Mouse (Mus musculus): ENCODE measurements around the gene Sult2b1. TPM values are rescaled to one million over a fixed set of nuclear protein-coding genes. Genes with fewer than 3 reads are reported as not detected.

Gene Sult2b1
- polyA plus RNA-seq, 1 experiment from 2014 or later: 1.6 TPM

GRCm38 (mm10) chr7:45710477-45711191 lies 73.8 kb downstream of the Sult2b1 start:
- Histone ChIP-seq H3K4me3 (0 out of 2 replicates have a peak overlapping the region, but pooled peaks have one; percentile 3), H3K9me3 (no peaks in the 10 kb centered on the region), H3K36me3 (replicated peaks) (peaks cover 45% of the 10 kb centered on the region), H3K4me1 (peaks cover 73% of the 10 kb centered on the region), H3K27me3 (ENCODE audit: poor library complexity, severe bottlenecking) (no peaks in the 10 kb centered on the region), H3K27ac (no peak overlapping the region)
- WGBS: 92% methylated on average over 20 of the region's 20 CpGs
- no peak for DNase-seq (ENCODE audit: extremely low spot score, low spot score)

GRCm38 (mm10) chr7:45709677-45710355 lies 74.7 kb downstream of the Sult2b1 start:
- peaks cover 45% of the 10 kb centered on the region for H3K36me3 ChIP-seq (replicated peaks)

GRCm38 (mm10) chr7:45709036-45709435 lies 75.4 kb downstream of the Sult2b1 start:
- WGBS: 60% methylated on average over 6 of the region's 6 CpGs
- peaks cover 71% of the 10 kb centered on the region for H3K4me1 ChIP-seq
- peaks cover 45% of the 10 kb centered on the region for H3K36me3 ChIP-seq (replicated peaks)
- no peaks in the 10 kb centered on the region for H3K9me3 ChIP-seq
- peak; percentile 40 for DNase-seq (ENCODE audit: extremely low spot score, low spot score)
- no peaks in the 10 kb centered on the region for H3K27me3 ChIP-seq (ENCODE audit: poor library complexity, severe bottlenecking)
- peak overlapping the region; percentile 82 for H3K4me3 ChIP-seq
- H3K27ac ChIP-seq: no peak overlapping the region

More at GRCm38 (mm10) chr7:45709677-45710355, 74.7 kb downstream of the Sult2b1 start:
- no peaks in the 10 kb centered on the region for H3K9me3 ChIP-seq
- no peaks in the 10 kb centered on the region for H3K27me3 ChIP-seq (ENCODE audit: poor library complexity, severe bottlenecking)
- DNase-seq (ENCODE audit: extremely low spot score, low spot score): no peak
- 0 out of 2 replicates have a peak overlapping the region, but pooled peaks have one; percentile 82 for H3K4me3 ChIP-seq
- H3K4me1 ChIP-seq: peaks cover 73% of the 10 kb centered on the region
- 0 out of 2 replicates have a peak overlapping the region, but pooled peaks have one; percentile 20 for H3K27ac ChIP-seq
- WGBS: 86% methylated on average over 14 of the region's 14 CpGs

- WGBS: 53% methylated on average over 13 of the region's 13 CpGs
- Histone ChIP-seq H3K27me3 (ENCODE audit: poor library complexity, severe bottlenecking) (no peaks in the 10 kb centered on the region), H3K4me3 (peak overlapping the region; percentile 82), H3K9me3 (no peaks in the 10 kb centered on the region), H3K36me3 (replicated peaks) (peaks cover 39% of the 10 kb centered on the region), H3K27ac (peak overlapping the region; percentile 90), H3K4me1 (peaks cover 72% of the 10 kb centered on the region)
- peak; percentile 40 for DNase-seq (ENCODE audit: extremely low spot score, low spot score)
Observed at GRCm38 (mm10) chr7:45708221-45708761, 76.2 kb downstream of the Sult2b1 start.

- Histone ChIP-seq H3K9me3 (no peaks in the 10 kb centered on the region), H3K4me3 (peak overlapping the region; percentile 82), H3K27ac (peak overlapping the region; percentile 90), H3K4me1 (peaks cover 77% of the 10 kb centered on the region), H3K27me3 (ENCODE audit: poor library complexity, severe bottlenecking) (no peaks in the 10 kb centered on the region), H3K36me3 (replicated peaks) (peaks cover 31% of the 10 kb centered on the region)
- peak; percentile 89 for DNase-seq (ENCODE audit: extremely low spot score, low spot score)
- WGBS: under 1% methylated on average over 27 of the region's 27 CpGs
Observed at GRCm38 (mm10) chr7:45707375-45707967, 77.0 kb downstream of the Sult2b1 start.

GRCm38 (mm10) chr7:45706721-45707241 lies 77.7 kb downstream of the Sult2b1 start:
- no peaks in the 10 kb centered on the region for H3K27me3 ChIP-seq (ENCODE audit: poor library complexity, severe bottlenecking)
- no peaks in the 10 kb centered on the region for H3K9me3 ChIP-seq
- DNase-seq (ENCODE audit: extremely low spot score, low spot score): peak; percentile 86
- H3K4me3 ChIP-seq: peak overlapping the region; percentile 82
- peaks cover 74% of the 10 kb centered on the region for H3K4me1 ChIP-seq
- H3K27ac ChIP-seq: peak overlapping the region; percentile 90
- H3K36me3 ChIP-seq (replicated peaks): peaks cover 24% of the 10 kb centered on the region
- WGBS: 2% methylated on average over 44 of the region's 45 CpGs

- 0% methylated on average over 7 of the region's 7 CpGs for WGBS
- DNase-seq (ENCODE audit: extremely low spot score, low spot score): peak; percentile 63
Observed at GRCm38 (mm10) chr7:45705873-45706281, 78.6 kb downstream of the Sult2b1 start.

GRCm38 (mm10) chr7:45705443-45705864 lies 79.0 kb downstream of the Sult2b1 start:
- H3K9me3 ChIP-seq: no peaks in the 10 kb centered on the region
- peak overlapping the region; percentile 82 for H3K4me3 ChIP-seq
- H3K4me1 ChIP-seq: peaks cover 83% of the 10 kb centered on the region
- under 1% methylated on average over 21 of the region's 21 CpGs for WGBS
- peaks cover 11% of the 10 kb centered on the region for H3K36me3 ChIP-seq (replicated peaks)
- peak overlapping the region; percentile 90 for H3K27ac ChIP-seq
- no peak for DNase-seq (ENCODE audit: extremely low spot score, low spot score)
- peaks cover 9% of the 10 kb centered on the region for H3K27me3 ChIP-seq (ENCODE audit: poor library complexity, severe bottlenecking)

More at GRCm38 (mm10) chr7:45705873-45706281, 78.6 kb downstream of the Sult2b1 start:
- H3K9me3 ChIP-seq: no peaks in the 10 kb centered on the region
- peaks cover 4% of the 10 kb centered on the region for H3K27me3 ChIP-seq (ENCODE audit: poor library complexity, severe bottlenecking)
- H3K4me3 ChIP-seq: peak overlapping the region; percentile 82
- peak overlapping the region; percentile 90 for H3K27ac ChIP-seq
- peaks cover 15% of the 10 kb centered on the region for H3K36me3 ChIP-seq (replicated peaks)
- H3K4me1 ChIP-seq: peaks cover 79% of the 10 kb centered on the region

GRCm38 (mm10) chr7:45704730-45705442 lies 79.6 kb downstream of the Sult2b1 start, which contains the start of gene Dbp:
Dbp (plus strand) TSS chr7:45705088.
- Histone ChIP-seq H3K36me3 (replicated peaks) (peaks cover 5% of the 10 kb centered on the region), H3K27ac (peak within 1 kb of the TSS; percentile 90), H3K4me3 (peak within 1 kb of the TSS; percentile 82), H3K9me3 (no peaks in the 10 kb centered on the region), H3K27me3 (ENCODE audit: poor library complexity, severe bottlenecking) (peaks cover 14% of the 10 kb centered on the region), H3K4me1 (peaks cover 87% of the 10 kb centered on the region)
- WGBS: 0% methylated on average over 36 of the region's 36 CpGs
- peak; percentile 99 for DNase-seq (ENCODE audit: extremely low spot score, low spot score)

GRCm38 (mm10) chr7:45704046-45704559 lies 80.4 kb downstream of the Sult2b1 start:
- peak; percentile 74 for DNase-seq (ENCODE audit: extremely low spot score, low spot score)
- no peaks in the 10 kb centered on the region for H3K9me3 ChIP-seq
- H3K27ac ChIP-seq: peak overlapping the region; percentile 90
- peaks cover 22% of the 10 kb centered on the region for H3K27me3 ChIP-seq (ENCODE audit: poor library complexity, severe bottlenecking)
- 1% methylated on average over 13 of the region's 13 CpGs for WGBS
- peaks cover 85% of the 10 kb centered on the region for H3K4me1 ChIP-seq
- H3K4me3 ChIP-seq: peak overlapping the region; percentile 82
- no peaks in the 10 kb centered on the region for H3K36me3 ChIP-seq (replicated peaks)

GRCm38 (mm10) chr7:45703521-45704033 lies 80.9 kb downstream of the Sult2b1 start:
- 50% methylated on average over 12 of the region's 12 CpGs for WGBS

More at GRCm38 (mm10) chr7:45703521-45704033, 80.9 kb downstream of the Sult2b1 start:
- Histone ChIP-seq H3K4me3 (peak overlapping the region; percentile 82), H3K36me3 (replicated peaks) (no peaks in the 10 kb centered on the region), H3K4me1 (peaks cover 80% of the 10 kb centered on the region), H3K27me3 (ENCODE audit: poor library complexity, severe bottlenecking) (peaks cover 27% of the 10 kb centered on the region), H3K9me3 (no peaks in the 10 kb centered on the region), H3K27ac (peak overlapping the region; percentile 90)
- peak; percentile 53 for DNase-seq (ENCODE audit: extremely low spot score, low spot score)
